Mouse (Mus musculus): Measurements from ENCODE around the gene Usf1. TPM values are rescaled to one million over a fixed set of nuclear protein-coding genes. Genes with fewer than 3 reads are reported as not detected.
A peak's percentile ranks its signal among the peaks of the same experiment; 100 is the strongest.

Gene Usf1
- polyA plus RNA-seq (2014; fragmentation: Nextera tagmentation; extraction: Ambion mirVana) = 114 and 124 TPM in 2 replicates

DNA sequence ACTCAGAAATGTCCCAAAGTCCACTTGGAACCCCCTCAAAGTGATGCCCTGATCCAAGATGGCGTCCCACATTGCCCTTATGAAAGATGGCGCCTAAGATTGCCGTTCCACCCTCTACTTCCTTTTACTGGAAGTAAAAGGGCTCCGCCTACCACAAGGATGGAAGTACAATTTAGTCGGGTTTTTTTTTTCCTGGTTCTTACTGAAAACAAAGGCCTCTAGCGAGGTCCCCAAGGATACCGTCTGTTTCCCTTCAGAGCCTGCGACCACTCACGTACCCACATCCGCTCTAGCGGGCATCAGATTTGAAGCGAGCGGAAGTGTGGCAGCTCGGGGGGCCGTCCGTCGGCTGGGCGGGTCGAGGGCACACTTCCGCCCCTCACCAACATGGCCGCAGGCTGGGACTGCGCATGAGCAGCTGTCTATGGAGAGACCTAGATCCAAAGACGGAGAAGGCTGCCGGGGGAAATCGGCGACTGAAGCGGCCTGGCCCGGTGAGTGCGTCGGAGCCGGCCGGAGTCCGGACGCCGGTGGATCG, at the start of gene Usf1:
Gene Usf1, plus strand, starts transcription at position 367 of the 538 bp plus-strand sequence.
- H3K27me3 ChIP-seq (ENCODE audit: control insufficient read depth, insufficient read depth, low read length) = no peaks in the 10 kb centered on the region
- WGBS = under 1% methylated on average over 36 of the region's 36 CpGs
- peak within 1 kb of the TSS; percentile 82 for H3K27ac ChIP-seq (replicated peaks; ENCODE audit: low read depth, low read length)
- peaks cover 3% of the 10 kb centered on the region; the same call in 1 of the 2 replicates for H3K4me1 ChIP-seq (ENCODE audit: control insufficient read depth, insufficient read depth, low read length)
- peak within 1 kb of the TSS; percentile 94 for H3K4me3 ChIP-seq (ENCODE audit: low read depth, low read length)
- peak within 1 kb of the TSS; percentile 98 for H3K9ac ChIP-seq (ENCODE audit: low read length)
- no peaks in the 10 kb centered on the region for H3K9me3 ChIP-seq (ENCODE audit: control insufficient read depth, low read length)
- H3K4me2 ChIP-seq (ENCODE audit: low read depth, severe bottlenecking) = peak within 1 kb of the TSS; percentile 61
- peak; percentile 94 for DNase-seq (ENCODE audit: low spot score)
- H3K36me3 ChIP-seq (ENCODE audit: control insufficient read depth, insufficient read depth, low read length) = peaks cover 5% of the 10 kb centered on the region
- peak; percentile 96 for ATAC-seq (ENCODE audit: insufficient number of reproducible peaks, low FRiP score, low TSS enrichment, low read depth)

DNA sequence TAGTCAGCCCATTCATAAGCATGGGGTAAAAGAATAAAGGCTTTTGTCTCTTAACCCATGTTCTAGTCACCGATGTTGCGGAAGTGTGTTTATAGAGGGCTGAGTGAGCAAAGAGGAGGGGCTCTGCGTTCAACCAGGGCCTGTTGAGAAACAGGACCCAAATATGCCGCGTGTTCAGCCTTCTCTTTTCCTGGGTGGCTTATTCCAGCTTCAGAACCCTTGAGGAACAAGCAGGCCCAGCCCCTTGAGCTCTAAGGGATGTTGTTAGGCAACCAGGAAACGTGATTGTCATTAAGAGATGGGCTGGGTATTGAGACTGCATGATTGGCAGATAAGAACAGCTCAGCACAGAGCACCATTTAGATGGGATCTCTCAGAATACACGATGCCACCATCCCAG, 45.2 kb upstream of the Usf1 start:
- DNase-seq (ENCODE audit: low spot score) = no peak
- Histone ChIP-seq H3K27me3 (ENCODE audit: control insufficient read depth, insufficient read depth, low read length) (no peaks in the 10 kb centered on the region), H3K27ac (replicated peaks; ENCODE audit: low read depth, low read length) (no peak overlapping the region), H3K9me3 (ENCODE audit: control insufficient read depth, low read length) (no peaks in the 10 kb centered on the region), H3K36me3 (ENCODE audit: control insufficient read depth, insufficient read depth, low read length) (no peaks in the 10 kb centered on the region), H3K4me3 (ENCODE audit: low read depth, low read length) (no peak overlapping the region), H3K4me2 (ENCODE audit: low read depth, severe bottlenecking) (no peak overlapping the region), H3K9ac (ENCODE audit: low read length) (no peak overlapping the region), H3K4me1 (ENCODE audit: control insufficient read depth, insufficient read depth, low read length) (no peaks in the 10 kb centered on the region)
- no peak for ATAC-seq (ENCODE audit: insufficient number of reproducible peaks, low FRiP score, low TSS enrichment, low read depth)
- 72% methylated on average over 7 of the region's 7 CpGs for WGBS

DNA sequence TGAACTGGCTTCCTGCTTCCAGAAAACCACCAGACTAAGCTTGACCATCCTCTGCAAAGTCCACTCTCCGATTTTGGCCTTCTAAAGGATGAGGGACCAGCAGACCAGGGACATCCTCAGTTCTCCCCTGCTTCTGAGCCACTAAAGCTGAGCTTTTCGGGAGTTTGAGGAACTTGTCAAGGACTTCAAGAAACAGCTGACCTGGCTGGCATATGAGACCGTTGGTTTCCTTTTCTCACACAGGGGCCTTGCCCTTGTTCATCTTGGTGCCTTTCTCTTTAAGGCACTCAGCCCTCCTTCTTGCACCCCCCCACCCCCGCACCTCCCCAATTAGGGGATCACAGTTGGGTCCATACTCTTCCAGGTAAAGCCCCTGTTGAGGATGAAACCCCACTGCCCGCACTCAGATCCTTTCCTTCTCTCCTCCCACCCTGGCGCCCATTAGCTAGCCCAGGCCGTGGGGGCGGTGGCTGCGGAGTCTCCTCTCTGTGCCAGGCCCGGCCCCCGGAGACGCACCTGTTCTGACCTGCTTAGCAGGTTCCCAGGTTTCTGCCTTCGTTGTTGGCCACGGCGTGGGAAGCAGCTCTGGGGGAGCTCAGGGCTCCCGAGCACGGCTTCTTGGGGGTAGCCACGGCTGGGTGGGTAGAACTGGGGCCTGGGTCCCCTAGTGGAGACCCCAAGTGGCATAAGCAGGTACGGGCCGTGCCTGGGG, 41.1 kb upstream of the Usf1 start, which contains the start of gene Nectin4:
Gene Nectin4, plus strand, starts transcription at position 255 of the 712 bp plus-strand sequence.
- H3K4me2 ChIP-seq (ENCODE audit: low read depth, severe bottlenecking) = no peak within 1 kb of the TSS
- DNase-seq (ENCODE audit: low spot score) = no peak
- no peaks in the 10 kb centered on the region for H3K36me3 ChIP-seq (ENCODE audit: control insufficient read depth, insufficient read depth, low read length)
- no peak for ATAC-seq (ENCODE audit: insufficient number of reproducible peaks, low FRiP score, low TSS enrichment, low read depth)
- H3K4me3 ChIP-seq (ENCODE audit: low read depth, low read length) = no peak within 1 kb of the TSS
- H3K27ac ChIP-seq (replicated peaks; ENCODE audit: low read depth, low read length) = no peak within 1 kb of the TSS
- H3K4me1 ChIP-seq (ENCODE audit: control insufficient read depth, insufficient read depth, low read length) = peaks cover 5% of the 10 kb centered on the region; the same call in 1 of the 2 replicates
- no peak within 1 kb of the TSS for H3K9ac ChIP-seq (ENCODE audit: low read length)
- H3K9me3 ChIP-seq (ENCODE audit: control insufficient read depth, low read length) = no peaks in the 10 kb centered on the region
- WGBS = 42% methylated on average over 19 of the region's 20 CpGs
- no peaks in the 10 kb centered on the region for H3K27me3 ChIP-seq (ENCODE audit: control insufficient read depth, insufficient read depth, low read length)

DNA sequence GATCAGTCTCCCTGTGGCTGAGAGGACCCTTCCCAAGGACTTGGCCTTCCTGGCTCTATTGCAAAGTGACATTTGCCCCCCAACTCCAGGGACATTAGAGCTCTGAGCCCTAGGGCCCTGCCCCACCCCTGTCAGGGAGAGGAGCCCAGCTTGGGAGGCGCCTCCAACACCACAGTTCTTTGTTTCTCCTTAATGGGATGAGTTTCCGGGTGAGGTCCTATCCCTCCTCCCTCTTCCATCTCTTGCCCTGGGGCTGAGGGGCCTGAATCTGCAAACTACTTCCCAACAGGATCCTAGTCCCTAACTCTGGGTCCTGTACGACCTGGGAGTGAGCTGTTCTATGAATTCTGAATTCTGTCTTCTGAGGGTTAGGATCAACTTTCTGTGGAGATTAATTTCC, 38.2 kb upstream of the Usf1 start:
- Histone ChIP-seq H3K4me1 (ENCODE audit: control insufficient read depth, insufficient read depth, low read length) (peaks cover 5% of the 10 kb centered on the region; the same call in 1 of the 2 replicates), H3K36me3 (ENCODE audit: control insufficient read depth, insufficient read depth, low read length) (no peaks in the 10 kb centered on the region), H3K9me3 (ENCODE audit: control insufficient read depth, low read length) (no peaks in the 10 kb centered on the region), H3K9ac (ENCODE audit: low read length) (no peak overlapping the region), H3K4me2 (ENCODE audit: low read depth, severe bottlenecking) (no peak overlapping the region), H3K4me3 (ENCODE audit: low read depth, low read length) (no peak overlapping the region), H3K27me3 (ENCODE audit: control insufficient read depth, insufficient read depth, low read length) (no peaks in the 10 kb centered on the region), H3K27ac (replicated peaks; ENCODE audit: low read depth, low read length) (no peak overlapping the region)
- no peak for DNase-seq (ENCODE audit: low spot score)
- 57% methylated on average over 3 of the region's 3 CpGs for WGBS
- no peak for ATAC-seq (ENCODE audit: insufficient number of reproducible peaks, low FRiP score, low TSS enrichment, low read depth)

DNA sequence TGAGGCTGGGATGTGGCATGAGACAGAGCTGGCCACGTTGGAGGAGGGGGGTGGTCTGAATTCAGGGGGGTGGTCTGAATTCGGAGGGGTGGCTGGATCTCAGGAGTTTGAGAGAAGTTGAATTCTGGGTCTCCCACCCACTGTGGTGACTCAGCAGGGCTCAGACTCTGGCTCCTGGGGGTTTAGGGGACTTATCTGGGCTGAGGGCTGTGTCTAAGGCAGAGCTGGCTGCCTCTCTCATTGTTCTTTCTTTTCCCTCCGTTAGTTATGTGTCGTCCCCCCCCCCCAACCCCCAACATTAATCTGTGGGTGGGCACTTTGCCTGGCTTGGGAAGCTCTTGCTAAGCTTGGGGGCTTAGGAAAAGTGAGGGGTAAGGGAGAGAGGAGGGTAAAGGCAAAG, 37.2 kb upstream of the Usf1 start:
- H3K4me1 ChIP-seq (ENCODE audit: control insufficient read depth, insufficient read depth, low read length) = peaks cover 5% of the 10 kb centered on the region; the same call in 1 of the 2 replicates
- no peak overlapping the region for H3K9ac ChIP-seq (ENCODE audit: low read length)
- H3K36me3 ChIP-seq (ENCODE audit: control insufficient read depth, insufficient read depth, low read length) = no peaks in the 10 kb centered on the region
- WGBS = 3% methylated on average over 4 of the region's 4 CpGs
- ATAC-seq (ENCODE audit: insufficient number of reproducible peaks, low FRiP score, low TSS enrichment, low read depth) (peak; percentile 19; the same call in 1 of the 2 replicates), DNase-seq (ENCODE audit: low spot score) (no peak)
- no peaks in the 10 kb centered on the region for H3K9me3 ChIP-seq (ENCODE audit: control insufficient read depth, low read length)
- H3K27me3 ChIP-seq (ENCODE audit: control insufficient read depth, insufficient read depth, low read length) = no peaks in the 10 kb centered on the region
- no peak overlapping the region for H3K4me2 ChIP-seq (ENCODE audit: low read depth, severe bottlenecking)
- peak overlapping the region; percentile 47; the same call in 1 of the 2 replicates for H3K27ac ChIP-seq (replicated peaks; ENCODE audit: low read depth, low read length)
- H3K4me3 ChIP-seq (ENCODE audit: low read depth, low read length) = no peak overlapping the region

DNA sequence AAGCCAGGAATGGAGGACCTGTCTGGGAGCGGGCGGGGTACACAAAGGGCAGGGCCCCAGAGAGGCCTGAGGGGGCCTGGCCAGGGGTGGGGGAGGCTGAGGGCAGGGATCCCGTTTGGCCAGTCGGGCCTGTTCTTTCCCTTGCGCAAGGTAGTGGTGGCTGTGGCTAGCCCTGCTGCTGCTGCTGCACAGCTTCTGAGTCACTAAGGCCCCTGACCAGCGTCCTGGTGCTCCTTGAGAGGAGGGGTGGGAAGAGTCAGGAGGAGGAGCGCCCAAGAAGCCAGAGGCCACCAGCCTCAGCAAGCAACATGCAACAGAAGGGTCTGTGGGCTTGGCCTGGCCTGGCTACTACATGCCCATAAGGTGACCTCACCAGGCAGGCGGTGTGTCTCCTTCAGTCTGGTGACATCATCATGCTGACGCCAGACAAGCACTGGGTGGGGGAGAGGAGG, 35.4 kb upstream of the Usf1 start:
- ATAC-seq (ENCODE audit: insufficient number of reproducible peaks, low FRiP score, low TSS enrichment, low read depth) (no peak), DNase-seq (ENCODE audit: low spot score) (no peak)
- H3K36me3 ChIP-seq (ENCODE audit: control insufficient read depth, insufficient read depth, low read length) = no peaks in the 10 kb centered on the region
- 37% methylated on average over 9 of the region's 9 CpGs for WGBS
- H3K4me3 ChIP-seq (ENCODE audit: low read depth, low read length) = no peak overlapping the region
- no peaks in the 10 kb centered on the region for H3K9me3 ChIP-seq (ENCODE audit: control insufficient read depth, low read length)
- peaks cover 5% of the 10 kb centered on the region; the same call in 1 of the 2 replicates for H3K4me1 ChIP-seq (ENCODE audit: control insufficient read depth, insufficient read depth, low read length)
- no peak overlapping the region for H3K9ac ChIP-seq (ENCODE audit: low read length)
- H3K27ac ChIP-seq (replicated peaks; ENCODE audit: low read depth, low read length) = no peak overlapping the region
- peaks cover 6% of the 10 kb centered on the region for H3K27me3 ChIP-seq (ENCODE audit: control insufficient read depth, insufficient read depth, low read length)
- no peak overlapping the region for H3K4me2 ChIP-seq (ENCODE audit: low read depth, severe bottlenecking)

DNA sequence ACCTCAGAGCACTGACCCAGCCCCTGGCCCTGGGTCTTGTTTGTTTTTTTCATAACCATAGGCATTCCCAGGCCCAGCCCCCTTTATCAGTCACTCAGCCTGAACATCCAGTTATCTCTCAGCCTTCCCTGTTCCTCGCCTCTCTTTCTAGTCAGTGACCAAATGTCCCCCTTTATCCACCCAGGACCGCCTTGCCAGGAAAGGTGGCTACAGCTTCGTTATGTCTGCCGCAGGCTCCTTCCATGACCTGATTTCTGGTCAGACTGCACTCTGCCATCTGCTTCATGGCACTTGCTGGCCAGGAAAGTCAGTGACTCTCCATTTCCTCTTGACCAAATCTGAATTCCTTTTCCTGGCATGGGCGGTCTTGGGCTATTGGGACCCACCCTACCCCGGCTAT, 32.8 kb upstream of the Usf1 start:
- Histone ChIP-seq H3K9me3 (ENCODE audit: control insufficient read depth, low read length) (no peaks in the 10 kb centered on the region), H3K9ac (ENCODE audit: low read length) (no peak overlapping the region), H3K4me1 (ENCODE audit: control insufficient read depth, insufficient read depth, low read length) (peaks cover 5% of the 10 kb centered on the region; the same call in 1 of the 2 replicates), H3K27me3 (ENCODE audit: control insufficient read depth, insufficient read depth, low read length) (peaks cover 8% of the 10 kb centered on the region), H3K4me2 (ENCODE audit: low read depth, severe bottlenecking) (no peak overlapping the region), H3K4me3 (ENCODE audit: low read depth, low read length) (no peak overlapping the region), H3K27ac (replicated peaks; ENCODE audit: low read depth, low read length) (no peak overlapping the region), H3K36me3 (ENCODE audit: control insufficient read depth, insufficient read depth, low read length) (no peaks in the 10 kb centered on the region)
- DNase-seq (ENCODE audit: low spot score) = no peak
- ATAC-seq (ENCODE audit: insufficient number of reproducible peaks, low FRiP score, low TSS enrichment, low read depth) = no peak
- WGBS = 83% methylated on average over 6 of the region's 6 CpGs

DNA sequence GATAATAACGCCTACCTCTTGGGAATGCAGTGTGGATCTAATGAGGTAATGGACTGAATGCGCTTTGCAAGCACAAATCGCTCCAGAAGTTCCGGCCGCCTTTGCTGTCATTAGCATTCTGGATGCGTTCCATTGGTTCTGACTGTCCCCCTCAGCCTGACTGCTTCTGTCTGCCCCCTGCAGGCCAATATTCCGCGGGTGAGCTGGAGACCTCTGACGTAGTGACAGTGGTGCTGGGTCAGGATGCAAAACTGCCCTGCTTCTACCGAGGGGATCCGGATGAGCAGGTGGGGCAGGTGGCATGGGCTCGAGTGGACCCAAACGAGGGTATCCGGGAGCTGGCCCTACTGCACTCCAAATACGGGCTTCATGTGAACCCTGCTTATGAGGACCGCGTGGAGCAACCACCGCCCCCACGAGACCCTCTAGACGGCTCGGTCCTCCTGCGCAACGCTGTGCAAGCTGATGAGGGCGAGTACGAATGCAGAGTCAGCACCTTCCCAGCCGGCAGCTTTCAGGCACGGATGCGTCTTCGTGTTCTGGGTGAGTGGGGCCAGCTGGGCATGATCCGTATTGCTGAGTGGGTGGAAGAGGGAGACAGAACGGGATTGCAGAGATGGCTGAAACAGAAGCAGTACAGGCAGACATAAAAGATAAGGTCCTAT, 31.0 kb upstream of the Usf1 start:
- H3K27me3 ChIP-seq (ENCODE audit: control insufficient read depth, insufficient read depth, low read length) = peaks cover 8% of the 10 kb centered on the region
- H3K9me3 ChIP-seq (ENCODE audit: control insufficient read depth, low read length) = no peaks in the 10 kb centered on the region
- H3K36me3 ChIP-seq (ENCODE audit: control insufficient read depth, insufficient read depth, low read length) = no peaks in the 10 kb centered on the region
- ATAC-seq (ENCODE audit: insufficient number of reproducible peaks, low FRiP score, low TSS enrichment, low read depth) (peak; percentile 51; the same call in 1 of the 2 replicates), DNase-seq (ENCODE audit: low spot score) (peak; percentile 70)
- no peak overlapping the region for H3K27ac ChIP-seq (replicated peaks; ENCODE audit: low read depth, low read length)
- no peak overlapping the region for H3K4me3 ChIP-seq (ENCODE audit: low read depth, low read length)
- 9% methylated on average over 31 of the region's 31 CpGs for WGBS
- peak overlapping the region; percentile 24; the same call in 1 of the 2 replicates for H3K4me2 ChIP-seq (ENCODE audit: low read depth, severe bottlenecking)
- no peak overlapping the region for H3K9ac ChIP-seq (ENCODE audit: low read length)
- H3K4me1 ChIP-seq (ENCODE audit: control insufficient read depth, insufficient read depth, low read length) = no peaks in the 10 kb centered on the region
